Mouse (Mus musculus) ES-E14 (cell line): ENCODE measurements at regions not wholly inside any gene's neighbourhood (a gene's known extent, or its start where the extent isn't known, plus 50 kb on each side); places are given as distances from the start of the nearest gene placed in this dataset.

Experiments
- DNase-seq: peaks from one replicate; pipeline ENCODE4 v3.0.0-alpha.2; 2013; ENCODE audit warnings: low read depth, low spot score
- H3K27ac ChIP-seq: 2 replicates; pipeline ENCODE4 v1.5.1; 2012; ENCODE audit warnings: low read depth, mild to moderate bottlenecking, low read length, moderate library complexity, mixed read lengths; ENCODE audit not compliant: poor library complexity, insufficient read depth, severe bottlenecking
- H3K36me3 ChIP-seq: 2 replicates; pipeline ENCODE4 v1.6.1; 2012; ENCODE audit warnings: mild to moderate bottlenecking, low read length, moderate library complexity, mixed read lengths; ENCODE audit not compliant: control insufficient read depth, poor library complexity, insufficient read depth, severe bottlenecking
- H3K4me1 ChIP-seq, 2 experiments: fragments of 150-350 bp in 1 of 2; sonication (generic) in 1 of 2; 2 replicates each; pipeline ENCODE4 v1.6.1; 2012; ENCODE audit warnings: low read length in 2 of 2, mild to moderate bottlenecking in 1 of 2, mixed read lengths in 1 of 2; ENCODE audit not compliant: control insufficient read depth in 2 of 2, insufficient read depth in 2 of 2, poor library complexity in 1 of 2
- H3K4me3 ChIP-seq, 2 experiments: fragments of 150-350 bp in 1 of 2; sonication (generic) in 1 of 2; 2 replicates each; pipeline ENCODE4 v1.5.1; 2012; ENCODE audit warnings: low read length in 2 of 2, low read depth in 1 of 2, mild to moderate bottlenecking in 1 of 2, mixed read lengths in 1 of 2; ENCODE audit not compliant: insufficient read depth in 1 of 2, poor library complexity in 1 of 2, severe bottlenecking in 1 of 2
- H3K9ac ChIP-seq: 2 replicates; pipeline ENCODE4 v1.6.1; 2012; ENCODE audit warnings: low read depth, mild to moderate bottlenecking, low read length, mixed read lengths; ENCODE audit not compliant: poor library complexity, insufficient read depth, severe bottlenecking
- H3K9me3 ChIP-seq: fragments of 150-350 bp; sonication (generic); 2 replicates; pipeline ENCODE4 v1.6.1; 2012; ENCODE audit warnings: low read depth, mild to moderate bottlenecking, low read length; ENCODE audit not compliant: control insufficient read depth, insufficient read depth
- CHD2 ChIP-seq: IDR thresholded peaks from 2 replicates; pipeline ENCODE4 v1.6.1; 2014; ENCODE audit warnings: mild to moderate bottlenecking, low read depth, low read length, inconsistent platforms
- HCFC1 ChIP-seq: IDR thresholded peaks from 2 replicates; pipeline ENCODE4 v1.6.1; 2012; ENCODE audit warnings: low read length, inconsistent platforms, borderline replicate concordance; ENCODE audit not compliant: insufficient read depth
- MAFK ChIP-seq: IDR thresholded peaks from 2 replicates; pipeline ENCODE4 v1.6.1; 2014; ENCODE audit warnings: mild to moderate bottlenecking, low read depth, low read length, inconsistent platforms; ENCODE audit not compliant: insufficient read depth
- ZC3H11A ChIP-seq: IDR thresholded peaks from 2 replicates; pipeline ENCODE4 v1.6.1; 2012; ENCODE audit warnings: low read depth, mild to moderate bottlenecking, inconsistent platforms, low read length, borderline replicate concordance
- ZNF384 ChIP-seq: IDR thresholded peaks from 2 replicates; pipeline ENCODE4 v1.6.1; 2012; ENCODE audit warnings: low read depth, low read length, inconsistent platforms
- in situ Hi-C, 2 experiments: fragments of 600-800 bp; cut with MboI; formaldehyde crosslinking; loops; one replicate each; pipeline ENCODE4 v1.15.1; 2025; ENCODE audit warnings: low sequenced_read_pairs in 2 of 2, inconsistent platforms in 1 of 2; ENCODE audit not compliant: unreplicated experiment in 2 of 2

DNA sequence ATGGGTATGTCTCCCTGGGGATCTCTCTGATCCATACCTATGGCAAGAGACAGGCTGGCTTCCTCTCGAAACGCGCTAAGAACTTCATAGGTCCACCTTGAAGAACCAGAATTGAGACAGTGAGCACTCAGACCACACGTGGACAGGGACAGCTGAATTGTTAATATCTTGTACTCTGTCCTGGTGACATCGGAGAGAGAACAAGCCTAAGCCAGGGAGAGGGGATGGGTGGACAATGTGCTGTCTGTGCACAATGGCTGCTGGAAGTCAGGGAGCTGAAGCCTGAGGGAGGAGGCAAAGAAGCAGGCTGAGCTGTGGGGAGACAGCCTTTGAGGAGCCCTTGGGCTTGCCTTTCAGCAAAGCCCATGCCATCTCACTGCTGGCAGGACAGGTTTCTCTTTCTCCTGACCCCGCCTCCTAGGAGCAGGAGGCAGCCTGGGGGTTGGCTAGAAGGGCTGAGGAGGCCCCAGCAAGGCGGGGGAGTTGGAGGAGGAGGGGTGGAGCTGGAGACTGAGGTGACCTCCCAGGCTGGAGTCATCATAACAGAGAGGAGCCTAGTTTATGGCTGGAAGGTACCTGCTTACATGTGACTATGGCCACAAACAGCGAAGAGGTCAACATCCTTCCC, 238.6 kb upstream of the Stt3b start:
- TF ChIP-seq HCFC1 (no peak), CHD2 (no peak), ZC3H11A (no peak), ZNF384 (no peak), MAFK (no peak)
- no peaks in the 10 kb centered on the region for H3K36me3 ChIP-seq
- H3K9ac ChIP-seq: no peak overlapping the region
- H3K27ac ChIP-seq: no peak overlapping the region
- no peak for DNase-seq
- H3K4me1 ChIP-seq: peaks cover 10 to 20% of the 10 kb centered on the region in 2 experiments
- no peaks in the 10 kb centered on the region for H3K9me3 ChIP-seq
- H3K4me3 ChIP-seq: no peak overlapping the region
- in situ Hi-C loops: no loop called here

DNA sequence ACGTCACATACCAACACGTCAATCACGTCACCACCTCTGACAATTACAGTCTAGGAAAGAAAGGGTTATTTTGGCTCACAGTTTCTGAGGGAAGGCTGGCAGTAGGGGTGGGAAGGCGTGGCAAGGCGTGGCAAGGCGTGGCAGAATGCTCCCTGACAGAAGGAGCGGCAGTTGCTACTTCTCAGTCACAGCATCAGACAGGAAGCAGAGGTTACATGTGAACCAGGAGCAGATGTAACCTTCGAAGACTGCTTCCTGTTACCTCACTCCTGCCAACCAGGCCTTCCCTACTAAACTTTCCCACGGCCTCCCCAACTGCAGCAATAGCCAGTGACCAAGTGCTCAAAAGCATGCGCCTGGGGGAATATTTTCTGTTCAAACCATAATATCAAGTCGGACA, 240.9 kb upstream of the Stt3b start:
- H3K4me1 ChIP-seq: peaks cover 10 to 18% of the 10 kb centered on the region in 2 experiments
- no peaks in the 10 kb centered on the region for H3K36me3 ChIP-seq
- no peak for DNase-seq
- H3K4me3 ChIP-seq: no peak overlapping the region
- in situ Hi-C loops: no loop called here
- TF ChIP-seq CHD2 (no peak), ZNF384 (no peak), ZC3H11A (no peak), MAFK (no peak), HCFC1 (no peak)
- no peak overlapping the region for H3K27ac ChIP-seq
- H3K9ac ChIP-seq: no peak overlapping the region
- no peaks in the 10 kb centered on the region for H3K9me3 ChIP-seq

DNA sequence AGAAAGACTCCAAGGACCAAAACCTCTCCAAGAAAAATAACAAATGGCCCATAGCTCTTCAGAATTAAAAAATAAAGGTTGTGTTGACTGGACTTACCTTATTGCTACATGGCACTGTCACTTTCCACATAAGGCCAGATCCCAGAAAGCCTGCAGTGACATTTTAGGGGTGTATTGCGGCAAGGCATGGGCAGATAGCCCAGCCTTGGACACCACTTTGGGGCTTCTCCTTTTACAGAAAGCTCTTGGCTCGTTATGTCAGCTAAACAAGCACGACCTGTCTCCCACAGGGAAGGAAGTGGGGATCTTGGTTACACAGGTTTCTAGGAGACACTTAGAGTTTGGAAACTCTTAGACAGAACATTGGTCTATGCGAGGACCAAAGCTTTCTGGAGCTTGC, 241.3 kb upstream of the Stt3b start:
- Histone ChIP-seq H3K4me1 (peaks cover 8 to 14% of the 10 kb centered on the region in 2 experiments; a peak in 3 of 4 replicates), H3K9me3 (no peaks in the 10 kb centered on the region), H3K4me3 (no peak overlapping the region), H3K27ac (no peak overlapping the region), H3K36me3 (no peaks in the 10 kb centered on the region), H3K9ac (no peak overlapping the region)
- in situ Hi-C loops: no loop called here
- no peak for TF ChIP-seq HCFC1
- no peak for TF ChIP-seq CHD2
- TF ChIP-seq ZC3H11A: no peak
- TF ChIP-seq MAFK: no peak
- TF ChIP-seq ZNF384: no peak
- DNase-seq: no peak

DNA sequence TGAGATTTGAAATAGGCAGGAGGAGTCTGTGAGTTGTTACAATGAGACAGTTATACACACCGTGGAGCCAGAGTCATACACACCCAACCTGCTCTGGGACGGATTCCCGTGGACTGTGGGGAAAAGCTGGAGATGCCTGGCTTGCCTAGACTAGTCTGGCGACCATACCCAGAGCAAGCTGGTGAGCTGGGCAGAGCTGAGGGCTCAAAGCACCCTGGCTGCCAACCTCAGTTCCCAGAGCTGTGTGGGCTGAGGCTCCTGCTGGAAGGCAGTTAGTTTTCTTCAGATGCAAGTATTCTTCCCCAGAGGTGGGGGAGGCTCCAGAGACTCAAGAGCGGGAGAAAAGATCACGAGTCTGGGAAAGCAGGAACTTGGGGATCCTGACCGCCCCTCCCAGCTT, 247.9 kb upstream of the Stt3b start:
- no peak for DNase-seq
- Histone ChIP-seq H3K36me3 (no peaks in the 10 kb centered on the region), H3K4me1 (no peaks in the 10 kb centered on the region), H3K9ac (no peak overlapping the region), H3K27ac (no peak overlapping the region), H3K4me3 (no peak overlapping the region), H3K9me3 (no peaks in the 10 kb centered on the region)
- TF ChIP-seq ZC3H11A (no peak), ZNF384 (no peak), MAFK (no peak), CHD2 (no peak), HCFC1 (no peak)
- in situ Hi-C loops: no loop called here

DNA sequence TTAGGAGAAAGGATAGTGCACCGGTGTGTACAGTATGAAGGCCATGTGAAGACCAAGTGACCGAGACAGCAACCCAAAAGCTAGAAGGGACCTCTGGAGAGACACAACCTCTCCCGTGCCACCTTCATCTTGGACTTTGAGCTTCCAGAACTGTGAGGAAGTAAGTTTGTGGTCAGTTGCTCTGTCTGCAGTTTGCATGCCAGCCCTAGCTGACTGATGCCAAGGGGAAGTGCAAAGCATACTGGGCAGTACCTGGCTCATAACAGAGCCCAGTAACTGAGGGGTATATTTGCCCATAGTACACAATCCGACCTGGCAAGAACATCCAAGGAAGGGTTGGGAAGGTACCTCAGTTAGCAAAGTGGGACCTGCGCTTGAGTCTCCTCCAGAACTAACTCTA, 249.3 kb upstream of the Stt3b start:
- no peak for DNase-seq
- H3K9ac ChIP-seq: no peak overlapping the region
- H3K36me3 ChIP-seq: no peaks in the 10 kb centered on the region
- no peak for TF ChIP-seq HCFC1
- TF ChIP-seq MAFK: no peak
- TF ChIP-seq ZC3H11A: no peak
- no peak for TF ChIP-seq ZNF384
- no peak for TF ChIP-seq CHD2
- no peak overlapping the region for H3K27ac ChIP-seq
- in situ Hi-C loops: no loop called here
- no peak overlapping the region for H3K4me3 ChIP-seq
- peaks cover 0 to 5% of the 10 kb centered on the region in 2 experiments; a peak in 1 of 4 replicates for H3K4me1 ChIP-seq
- no peaks in the 10 kb centered on the region for H3K9me3 ChIP-seq
